Mouse (Mus musculus): ENCODE measurements around the gene Bank1.

- TF ChIP-seq EP300 (IDR thresholded peaks at IDR 0.05) (no peak), CTCF (IDR thresholded peaks at IDR 0.05) (no peak)
Observed at GRCm38 (mm10) chr3:136369916-136370315, 44.0 kb upstream of the Bank1 start.

All from lung, postnatal 0 days (tissue).